Mouse (Mus musculus) left cerebral cortex, postnatal 25 days (tissue): ENCODE measurements around the gene Banf2. TPM values are rescaled to one million over a fixed set of nuclear protein-coding genes. Genes with fewer than 3 reads are reported as not detected.

Experiments used
- DNase-seq, 2 experiments: peaks; one replicate each; pipeline ENCODE4 v3.0.0; 2022; ENCODE audit warnings: low spot score in 2 of 2, mixed read lengths in 1 of 2
- intact Hi-C: fragments of 180-260 bp; cut with DNase I; formaldehyde crosslinking; loops from one replicate; pipeline ENCODE4 v1.15.1; 2025
- total RNA-seq, 2 experiments: library from RNA; stranded (reverse); gene quantifications; 2 replicates each; pipeline ENCODE4 v1.2.3; 2021

Banf2 gene
- total RNA-seq, 2 experiments from 2014 or later, result not detected

- intact Hi-C loops, result loop anchor here (10.0 kb wide), 1 partner anchor 149 kb away; no protein-coding TSS in a partner anchor
- DNase-seq, result no peak
Observed at GRCm38 (mm10) chr2:144015861-144016260, 17.0 kb upstream of the Banf2 start.

- intact Hi-C loops, result loop anchor here (10.0 kb wide), 1 partner anchor 145 kb away; no protein-coding TSS in a partner anchor
- no peak for DNase-seq
Observed at GRCm38 (mm10) chr2:144019971-144020370, 12.9 kb upstream of the Banf2 start.

GRCm38 (mm10) chr2:144022441-144022840, 10.4 kb upstream of the Banf2 start:
- intact Hi-C loops, result no loop called here
- DNase-seq, result no peak

GRCm38 (mm10) chr2:144025361-144025760, 7.5 kb upstream of the Banf2 start:
- DNase-seq, result no peak
- intact Hi-C loops, result no loop called here

GRCm38 (mm10) chr2:144026456-144026855, 6.4 kb upstream of the Banf2 start:
- no peak for DNase-seq
- intact Hi-C loops, result no loop called here

- DNase-seq, result no peak
- intact Hi-C loops, result no loop called here
Observed at GRCm38 (mm10) chr2:144030791-144031190, 2.1 kb upstream of the Banf2 start.

GRCm38 (mm10) chr2:144044726-144045125, 11.9 kb downstream of the Banf2 start:
- intact Hi-C loops, result loop anchor here (10.0 kb wide), 1 partner anchor 120 kb away; no protein-coding TSS in a partner anchor
- peak; percentile 75 to 96 for DNase-seq

- DNase-seq, result peak; percentile 42 to 69
- intact Hi-C loops, result loop anchor here (10.0 kb wide), 1 partner anchor 119 kb away; no protein-coding TSS in a partner anchor
Observed at GRCm38 (mm10) chr2:144045756-144046560, 13.1 kb downstream of the Banf2 start.

GRCm38 (mm10) chr2:144046916-144047315, 14.1 kb downstream of the Banf2 start:
- DNase-seq, result no peak
- intact Hi-C loops, result loop anchor here (10.0 kb wide), 1 partner anchor 118 kb away; no protein-coding TSS in a partner anchor

- intact Hi-C loops, result no loop called here
- DNase-seq, result no peak
Observed at GRCm38 (mm10) chr2:144050146-144050680, 17.4 kb downstream of the Banf2 start.

- intact Hi-C loops, result no loop called here
- no peak for DNase-seq
Observed at GRCm38 (mm10) chr2:144050861-144051260, 18.0 kb downstream of the Banf2 start.

GRCm38 (mm10) chr2:144052410-144053065, 19.7 kb downstream of the Banf2 start:
- intact Hi-C loops, result no loop called here
- peak; percentile 26 to 66 for DNase-seq

GRCm38 (mm10) chr2:144057735-144058134, 24.9 kb downstream of the Banf2 start:
- DNase-seq, result no peak
- intact Hi-C loops, result no loop called here

- intact Hi-C loops, result no loop called here
- DNase-seq, result no peak
Observed at GRCm38 (mm10) chr2:144061701-144062100, 28.8 kb downstream of the Banf2 start.

- intact Hi-C loops, result no loop called here
Observed at GRCm38 (mm10) chr2:144065499-144065898, 32.6 kb downstream of the Banf2 start.

GRCm38 (mm10) chr2:144069663-144070062, 36.8 kb downstream of the Banf2 start:
- intact Hi-C loops, result no loop called here
- no peak for DNase-seq

More at GRCm38 (mm10) chr2:144065499-144065898, 32.6 kb downstream of the Banf2 start:
- no peak for DNase-seq

- intact Hi-C loops, result no loop called here
- DNase-seq, result no peak
Observed at GRCm38 (mm10) chr2:144070479-144070878, 37.6 kb downstream of the Banf2 start.

- intact Hi-C loops, result no loop called here
Observed at GRCm38 (mm10) chr2:144072642-144073041, 39.8 kb downstream of the Banf2 start.

GRCm38 (mm10) chr2:144074059-144074458, 41.2 kb downstream of the Banf2 start:
- DNase-seq, result no peak
- intact Hi-C loops, result no loop called here

More at GRCm38 (mm10) chr2:144072642-144073041, 39.8 kb downstream of the Banf2 start:
- no peak for DNase-seq

GRCm38 (mm10) chr2:144076625-144077024, 43.8 kb downstream of the Banf2 start:
- intact Hi-C loops, result no loop called here
- DNase-seq, result no peak
